Mouse (Mus musculus): ENCODE results near the gene Olfr220. TPM values are rescaled to one million over a fixed set of nuclear protein-coding genes. Genes with fewer than 3 reads are reported as not detected.

Olfr220 gene
- not detected in 2 replicates for polyA plus RNA-seq (2015; fragmentation: Nextera tagmentation; extraction: Ambion mirVana)

- no peaks in the 10 kb centered on the region for H3K9me3 ChIP-seq
- H3K27ac ChIP-seq: no peak within 1 kb of the TSS
- H3K4me2 ChIP-seq: no peak within 1 kb of the TSS
- no peaks in the 10 kb centered on the region for H3K27me3 ChIP-seq (replicated peaks)
- no peak within 1 kb of the TSS for H3K9ac ChIP-seq
- no peak for ATAC-seq (replicated peaks)
- no peak within 1 kb of the TSS for H3K4me3 ChIP-seq
- H3K4me1 ChIP-seq: no peaks in the 10 kb centered on the region
- 78% methylated on average over 1 of the region's 1 CpGs for WGBS
- no peaks in the 10 kb centered on the region for H3K36me3 ChIP-seq (replicated peaks)
These were observed at the start of gene Olfr220 for GRCm38 (mm10) chr1:174441782-174442181. Gene Olfr220, plus strand, starts transcription at chr1:174442082.

GRCm38 (mm10) chr1:174422959-174423358 lies 18.9 kb upstream of the Olfr220 start:
- Histone ChIP-seq H3K9ac (no peak overlapping the region), H3K4me3 (no peak overlapping the region), H3K27me3 (replicated peaks) (no peaks in the 10 kb centered on the region), H3K9me3 (no peaks in the 10 kb centered on the region), H3K4me1 (no peaks in the 10 kb centered on the region), H3K4me2 (no peak overlapping the region), H3K27ac (no peak overlapping the region), H3K36me3 (replicated peaks) (no peaks in the 10 kb centered on the region)
- ATAC-seq (replicated peaks): no peak
- 87% methylated on average over 4 of the region's 4 CpGs for WGBS

GRCm38 (mm10) chr1:174423764-174424163 lies 18.1 kb upstream of the Olfr220 start, which contains the start of gene Olfr414:
Gene Olfr414, plus strand, starts transcription at chr1:174424064.
- no peak for ATAC-seq (replicated peaks)
- Histone ChIP-seq H3K36me3 (replicated peaks) (no peaks in the 10 kb centered on the region), H3K9me3 (no peaks in the 10 kb centered on the region), H3K4me3 (no peak within 1 kb of the TSS), H3K4me2 (no peak within 1 kb of the TSS), H3K27ac (no peak within 1 kb of the TSS), H3K9ac (no peak within 1 kb of the TSS), H3K27me3 (replicated peaks) (no peaks in the 10 kb centered on the region), H3K4me1 (no peaks in the 10 kb centered on the region)
- 71% methylated on average over 1 of the region's 1 CpGs for WGBS

GRCm38 (mm10) chr1:174426180-174426986 lies 15.5 kb upstream of the Olfr220 start:
- no peak overlapping the region for H3K27ac ChIP-seq
- no peaks in the 10 kb centered on the region for H3K36me3 ChIP-seq (replicated peaks)
- H3K27me3 ChIP-seq (replicated peaks): no peaks in the 10 kb centered on the region
- H3K4me2 ChIP-seq: no peak overlapping the region
- no peak overlapping the region for H3K4me3 ChIP-seq
- WGBS: 54% methylated on average over 3 of the region's 3 CpGs
- H3K9me3 ChIP-seq: no peaks in the 10 kb centered on the region
- H3K4me1 ChIP-seq: no peaks in the 10 kb centered on the region
- ATAC-seq (replicated peaks): no peak
- H3K9ac ChIP-seq: no peak overlapping the region

GRCm38 (mm10) chr1:174427402-174427801 lies 14.5 kb upstream of the Olfr220 start:
- Histone ChIP-seq H3K9me3 (no peaks in the 10 kb centered on the region), H3K4me2 (no peak overlapping the region), H3K27ac (no peak overlapping the region), H3K9ac (no peak overlapping the region), H3K27me3 (replicated peaks) (no peaks in the 10 kb centered on the region), H3K36me3 (replicated peaks) (no peaks in the 10 kb centered on the region), H3K4me1 (no peaks in the 10 kb centered on the region), H3K4me3 (no peak overlapping the region)
- 88% methylated on average over 1 of the region's 1 CpGs for WGBS
- ATAC-seq (replicated peaks): no peak

- Histone ChIP-seq H3K27me3 (replicated peaks) (no peaks in the 10 kb centered on the region), H3K9ac (no peak overlapping the region), H3K4me2 (no peak overlapping the region), H3K9me3 (no peaks in the 10 kb centered on the region), H3K4me3 (no peak overlapping the region), H3K4me1 (no peaks in the 10 kb centered on the region), H3K27ac (no peak overlapping the region), H3K36me3 (replicated peaks) (no peaks in the 10 kb centered on the region)
- no peak for ATAC-seq (replicated peaks)
- WGBS: 90% methylated on average over 2 of the region's 2 CpGs
These were observed 13.5 kb upstream of the Olfr220 start for GRCm38 (mm10) chr1:174428407-174428806.

- Histone ChIP-seq H3K4me2 (no peak overlapping the region), H3K27me3 (replicated peaks) (no peaks in the 10 kb centered on the region), H3K4me3 (no peak overlapping the region), H3K9ac (no peak overlapping the region), H3K27ac (no peak overlapping the region), H3K4me1 (no peaks in the 10 kb centered on the region), H3K36me3 (replicated peaks) (no peaks in the 10 kb centered on the region), H3K9me3 (no peaks in the 10 kb centered on the region)
- ATAC-seq (replicated peaks): no peak
- WGBS: 67% methylated on average over 1 of the region's 1 CpGs
These were observed 7.8 kb upstream of the Olfr220 start for GRCm38 (mm10) chr1:174434121-174434520.

GRCm38 (mm10) chr1:174455100-174455499 lies 13.2 kb downstream of the Olfr220 start:
- no peaks in the 10 kb centered on the region for H3K36me3 ChIP-seq (replicated peaks)
- no peak for ATAC-seq (replicated peaks)
- H3K27me3 ChIP-seq (replicated peaks): no peaks in the 10 kb centered on the region
- WGBS: 84% methylated on average over 2 of the region's 2 CpGs
- H3K9ac ChIP-seq: no peak overlapping the region
- H3K4me3 ChIP-seq: no peak overlapping the region
- no peaks in the 10 kb centered on the region for H3K4me1 ChIP-seq
- H3K4me2 ChIP-seq: no peak overlapping the region
- no peak overlapping the region for H3K27ac ChIP-seq
- no peaks in the 10 kb centered on the region for H3K9me3 ChIP-seq

GRCm38 (mm10) chr1:174465385-174465784 lies 23.5 kb downstream of the Olfr220 start:
- ATAC-seq (replicated peaks): no peak
- Histone ChIP-seq H3K4me1 (no peaks in the 10 kb centered on the region), H3K36me3 (replicated peaks) (no peaks in the 10 kb centered on the region), H3K27me3 (replicated peaks) (no peaks in the 10 kb centered on the region), H3K4me3 (no peak overlapping the region), H3K27ac (no peak overlapping the region), H3K9ac (no peak overlapping the region), H3K9me3 (no peaks in the 10 kb centered on the region), H3K4me2 (no peak overlapping the region)
- WGBS: 83% methylated on average over 3 of the region's 3 CpGs

GRCm38 (mm10) chr1:174466240-174466639 lies 24.4 kb downstream of the Olfr220 start:
- Histone ChIP-seq H3K9ac (no peak overlapping the region), H3K9me3 (no peaks in the 10 kb centered on the region)

GRCm38 (mm10) chr1:174469736-174470135 lies 27.9 kb downstream of the Olfr220 start:
- Histone ChIP-seq H3K27ac (no peak overlapping the region), H3K4me1 (no peaks in the 10 kb centered on the region), H3K4me2 (no peak overlapping the region), H3K9ac (no peak overlapping the region), H3K27me3 (replicated peaks) (no peaks in the 10 kb centered on the region), H3K4me3 (no peak overlapping the region), H3K36me3 (replicated peaks) (no peaks in the 10 kb centered on the region), H3K9me3 (no peaks in the 10 kb centered on the region)
- 5% methylated on average over 6 of the region's 6 CpGs for WGBS
- ATAC-seq (replicated peaks): peak; percentile 91

More at GRCm38 (mm10) chr1:174466240-174466639, 24.4 kb downstream of the Olfr220 start:
- H3K4me3 ChIP-seq: no peak overlapping the region
- H3K27me3 ChIP-seq (replicated peaks): no peaks in the 10 kb centered on the region
- no peaks in the 10 kb centered on the region for H3K36me3 ChIP-seq (replicated peaks)
- WGBS: 27% methylated on average over 2 of the region's 2 CpGs
- H3K4me2 ChIP-seq: no peak overlapping the region
- no peaks in the 10 kb centered on the region for H3K4me1 ChIP-seq
- ATAC-seq (replicated peaks): no peak
- H3K27ac ChIP-seq: no peak overlapping the region

GRCm38 (mm10) chr1:174482567-174482966 lies 40.7 kb downstream of the Olfr220 start:
- no peak overlapping the region for H3K9ac ChIP-seq

GRCm38 (mm10) chr1:174500064-174500463 lies 58.2 kb downstream of the Olfr220 start:
- H3K9ac ChIP-seq: no peak overlapping the region
- no peak overlapping the region for H3K27ac ChIP-seq
- no peak overlapping the region for H3K4me3 ChIP-seq
- H3K4me2 ChIP-seq: no peak overlapping the region
- WGBS: 10% methylated on average over 4 of the region's 4 CpGs
- H3K4me1 ChIP-seq: peaks cover 17% of the 10 kb centered on the region
- no peaks in the 10 kb centered on the region for H3K27me3 ChIP-seq (replicated peaks)
- H3K36me3 ChIP-seq (replicated peaks): no peaks in the 10 kb centered on the region
- no peak for ATAC-seq (replicated peaks)
- H3K9me3 ChIP-seq: no peaks in the 10 kb centered on the region

More at GRCm38 (mm10) chr1:174482567-174482966, 40.7 kb downstream of the Olfr220 start:
- H3K9me3 ChIP-seq: no peaks in the 10 kb centered on the region
- H3K27ac ChIP-seq: no peak overlapping the region
- no peak overlapping the region for H3K4me2 ChIP-seq
- no peaks in the 10 kb centered on the region for H3K36me3 ChIP-seq (replicated peaks)
- no peaks in the 10 kb centered on the region for H3K27me3 ChIP-seq (replicated peaks)
- WGBS: 93% methylated on average over 6 of the region's 6 CpGs
- no peak for ATAC-seq (replicated peaks)
- no peaks in the 10 kb centered on the region for H3K4me1 ChIP-seq
- no peak overlapping the region for H3K4me3 ChIP-seq

Data from midbrain, embryonic 15.5 days (tissue).